Mouse (Mus musculus) c-Kit-positive CD71-positive TER-119-positive erythroid progenitor cells, embryonic 14.5 days (primary cell): ENCODE measurements around the gene Raly.
A peak's percentile ranks its signal among the peaks of the same experiment; 100 is the strongest.
"Not testable (repeated sequence)": the region's sequence is repeated elsewhere in the genome, so short reads cannot be mapped to it uniquely, and the experiment has no call there.

Experiments
- DNase-seq: peaks from one replicate; pipeline ENCODE4 v3.0.0-alpha.2; 2013; ENCODE audit warnings: low spot score

The Raly gene

DNA sequence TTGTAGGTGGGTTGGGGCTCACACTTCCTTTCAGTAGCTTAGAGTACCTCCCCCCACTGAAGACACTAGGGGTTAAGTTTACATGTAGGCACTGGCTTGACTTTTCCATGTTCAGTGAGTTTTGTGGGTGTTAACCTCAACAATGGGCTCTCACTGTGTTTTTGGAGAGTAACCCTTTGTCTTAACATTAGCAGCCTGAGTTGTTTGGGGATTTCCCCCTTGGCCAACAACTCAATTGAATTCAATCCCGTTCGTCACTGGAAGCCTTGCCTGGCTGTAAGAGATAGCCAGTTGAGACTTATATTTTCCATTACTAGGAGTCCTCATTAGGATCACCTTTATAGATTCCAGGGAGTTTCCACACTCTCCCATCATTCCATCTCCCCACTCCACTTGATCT is 45.6 kb downstream of the Raly start:
- no peak for DNase-seq

DNA sequence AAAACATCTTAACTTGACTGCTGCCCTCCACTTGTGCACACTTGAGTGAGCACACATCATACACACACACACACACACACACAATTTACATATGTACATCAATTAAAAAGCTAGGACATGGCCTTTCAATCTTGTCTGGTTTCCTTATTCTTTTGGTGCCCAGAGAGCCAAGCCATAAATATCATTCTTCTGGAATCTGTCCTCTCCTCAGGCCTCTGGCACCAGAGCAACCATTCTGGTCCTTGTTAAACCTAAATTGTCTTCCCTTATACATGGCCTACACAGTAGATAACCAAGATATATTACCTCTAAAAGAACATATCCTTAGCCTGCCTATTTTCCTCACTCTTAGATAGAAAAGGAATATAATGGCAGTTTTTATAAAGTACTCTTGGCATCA is 57.2 kb downstream of the Raly start:
- no peak for DNase-seq

DNA sequence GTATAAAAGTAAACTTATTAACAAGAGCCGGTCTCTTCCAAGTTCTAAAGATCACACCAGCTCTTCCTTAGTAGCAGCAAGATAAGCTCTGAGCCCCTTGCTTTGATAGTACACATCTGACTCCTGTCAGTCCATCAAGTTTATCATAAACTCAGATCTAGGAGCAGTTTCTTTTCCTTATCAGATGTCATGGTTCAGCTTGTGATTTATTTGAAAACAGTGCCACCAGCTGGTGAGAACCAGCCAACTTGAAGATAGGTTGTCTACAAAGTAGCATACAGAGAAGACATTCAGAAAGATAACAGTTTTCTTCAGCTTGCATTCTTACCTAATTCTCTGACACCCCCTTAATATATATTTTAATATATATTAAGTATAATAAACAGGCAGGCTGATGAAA is 64.5 kb downstream of the Raly start:
- DNase-seq = peak; percentile 23

DNA sequence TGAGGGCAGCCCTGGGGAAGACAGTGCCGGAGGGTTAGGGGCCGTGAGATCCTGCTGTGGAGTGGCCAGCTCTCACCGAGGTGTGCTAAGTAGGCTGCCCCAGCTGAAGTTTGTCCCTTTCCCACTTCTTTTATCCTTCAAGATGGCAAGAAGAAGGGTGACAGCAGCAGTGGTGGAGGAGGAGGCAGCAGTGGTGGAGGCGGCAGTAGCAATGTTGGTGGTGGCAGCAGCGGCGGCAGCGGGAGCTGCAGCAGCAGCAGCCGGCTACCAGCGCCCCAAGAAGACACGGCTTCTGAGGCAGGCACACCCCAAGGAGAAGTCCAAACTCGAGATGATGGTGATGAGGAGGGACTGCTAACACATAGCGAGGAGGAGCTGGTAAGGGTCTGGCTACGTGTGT is 72.8 kb downstream of the Raly start:
- DNase-seq = no peak

DNA sequence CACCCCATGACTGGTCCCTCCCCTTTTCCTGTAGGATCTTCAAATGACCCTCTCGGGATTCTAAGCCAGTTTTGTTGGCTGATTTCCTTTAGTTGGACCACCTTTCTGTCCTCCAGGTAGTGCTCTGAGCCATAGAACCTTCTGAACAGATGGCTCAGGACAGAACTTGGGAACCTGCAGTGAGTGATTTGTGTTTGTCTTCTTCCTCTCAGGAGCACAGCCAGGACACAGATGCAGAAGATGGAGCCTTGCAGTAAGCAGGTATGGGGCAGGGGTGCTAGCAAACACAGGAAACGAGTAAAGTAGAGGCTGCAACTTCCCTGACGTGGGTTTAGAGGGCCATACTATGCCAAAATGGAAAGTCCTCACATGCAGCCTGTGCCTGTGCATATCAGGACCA is 74.8 kb downstream of the Raly start:
- no peak for DNase-seq

DNA sequence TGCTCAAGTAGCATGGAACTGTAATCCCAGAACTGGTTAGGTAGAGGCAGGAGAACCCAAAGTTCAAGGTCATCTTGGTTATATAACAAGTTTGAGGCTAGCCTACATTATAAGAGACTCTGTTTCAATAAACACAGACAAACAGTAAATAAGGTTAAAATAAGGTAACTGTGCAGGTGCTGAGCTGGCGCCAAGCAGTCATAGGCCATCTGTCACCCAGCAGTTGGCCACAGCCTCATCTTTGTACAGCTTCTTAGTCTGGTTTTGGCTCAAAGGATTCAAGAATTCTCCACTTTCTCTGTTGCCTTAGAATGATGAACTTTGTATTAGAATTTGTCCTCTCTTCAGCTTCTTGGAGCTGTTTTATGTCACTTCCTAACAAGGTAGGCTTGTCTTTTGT is 77.2 kb downstream of the Raly start:
- DNase-seq = no peak

DNA sequence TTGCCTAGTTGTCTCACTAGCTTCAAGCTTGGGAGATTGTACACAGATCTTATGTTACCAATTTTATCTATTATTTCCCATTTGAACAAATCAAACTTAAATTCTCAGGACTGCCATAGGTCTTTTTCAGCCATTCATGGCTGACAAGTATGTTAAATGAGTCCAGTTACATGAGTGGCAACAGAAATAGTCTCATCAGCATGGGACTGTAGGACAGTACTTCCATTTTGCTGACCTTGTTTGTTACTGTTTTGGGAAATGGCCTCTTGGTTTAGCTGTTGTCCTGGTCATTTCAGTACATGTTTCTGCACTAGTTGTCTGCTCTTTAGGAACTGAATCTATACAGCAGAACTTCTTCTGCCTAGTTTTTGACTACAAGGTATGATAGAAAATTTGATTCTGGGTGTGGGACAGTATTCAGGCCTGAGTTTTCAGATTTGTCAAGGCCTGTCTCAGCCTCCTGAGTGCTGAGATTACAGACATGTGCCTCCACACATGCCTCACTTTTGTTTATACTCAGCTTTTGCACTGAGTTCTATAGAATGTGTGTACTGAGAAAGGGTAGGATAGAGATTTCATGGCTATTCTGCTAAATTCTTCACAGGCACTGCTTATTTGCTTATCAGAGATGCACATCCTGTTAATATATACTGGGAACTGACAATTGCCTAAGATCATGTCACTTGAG is 79.2 kb downstream of the Raly start:
- DNase-seq = no peak

DNA sequence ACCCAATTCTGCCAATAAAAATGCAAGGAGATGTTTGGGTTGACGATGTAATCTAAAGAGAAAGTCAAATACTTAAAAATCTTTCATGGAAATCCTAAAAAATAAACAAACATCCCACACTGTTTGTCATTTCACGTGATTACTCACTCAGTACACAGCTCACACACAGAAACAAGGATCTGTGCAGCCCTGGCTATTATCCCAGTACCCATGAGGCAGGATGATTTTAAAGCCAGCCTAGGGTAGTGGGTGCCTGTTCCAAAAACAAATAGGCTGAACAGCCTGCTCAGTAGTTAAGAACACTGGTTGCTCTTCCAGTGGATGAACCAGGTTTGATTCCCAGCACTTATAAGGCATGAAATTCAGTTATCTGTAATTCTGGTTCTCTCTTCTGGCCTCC is 85.7 kb downstream of the Raly start:
- DNase-seq = no peak

DNA sequence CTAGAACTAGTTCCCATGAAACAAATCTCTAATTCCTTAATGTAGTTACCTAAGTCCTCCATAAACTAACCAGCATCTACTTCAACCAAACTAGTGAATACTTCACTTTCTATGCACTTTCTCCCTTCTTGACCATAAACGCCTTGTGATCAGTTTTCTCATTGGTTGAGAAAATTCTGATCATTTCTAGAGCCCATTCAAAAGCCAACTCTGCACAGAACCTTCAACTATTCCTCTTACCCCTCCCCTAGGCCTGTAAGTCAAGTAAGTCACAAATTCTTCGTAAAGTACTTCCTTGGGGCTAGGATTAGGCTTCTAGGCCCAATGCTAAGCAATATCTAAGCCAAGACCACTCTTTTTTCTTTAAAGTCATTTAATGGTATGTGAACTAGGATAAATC is 100.7 kb downstream of the Raly start:
- peak; percentile 35 for DNase-seq

DNA sequence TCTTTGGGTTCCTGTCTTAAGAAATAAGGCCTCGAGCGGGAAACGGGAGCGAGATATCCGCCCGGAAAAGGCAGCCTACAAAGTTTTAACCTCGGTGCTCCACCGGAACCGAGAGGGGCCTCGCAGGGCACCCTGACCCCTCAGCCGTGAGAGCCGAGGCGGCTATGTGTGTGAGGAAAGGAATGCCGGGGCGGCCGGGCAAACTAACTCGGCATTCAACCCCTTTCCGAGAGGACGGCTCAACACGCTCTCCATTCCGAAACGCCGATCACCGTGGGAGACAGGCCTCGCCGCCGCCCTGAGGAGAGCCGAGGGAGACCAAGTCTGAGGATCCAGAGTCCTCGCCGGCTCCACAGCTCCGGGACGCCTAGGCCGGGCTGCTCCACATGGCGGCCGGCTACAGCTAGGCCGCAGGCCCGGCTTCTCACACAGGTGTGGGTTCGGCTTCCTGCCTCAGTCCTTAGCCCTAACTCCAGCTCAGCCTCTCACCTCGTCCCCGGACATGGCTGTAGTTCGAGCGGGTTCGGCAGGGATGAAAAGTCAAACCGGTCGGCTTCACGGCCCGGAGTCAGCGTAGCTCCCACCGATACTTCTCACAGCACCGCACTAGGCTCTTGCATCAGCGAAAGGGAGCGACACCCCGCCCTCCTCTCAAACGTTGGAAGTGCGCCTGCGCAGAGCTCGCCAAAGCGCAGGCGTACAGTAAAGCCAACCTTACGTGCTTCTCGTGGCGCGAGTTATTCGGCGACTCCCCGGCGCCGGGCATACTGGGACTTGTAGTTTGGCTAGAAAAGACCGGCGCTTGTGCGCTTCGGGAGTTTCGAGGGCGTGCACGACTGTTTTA is 101.5 kb downstream of the Raly start, which contains the start of gene Eif2s2:
Gene Eif2s2 (minus strand): TSS at position 735 of the 844 bp plus-strand sequence.
- DNase-seq = peak; percentile 98

DNA sequence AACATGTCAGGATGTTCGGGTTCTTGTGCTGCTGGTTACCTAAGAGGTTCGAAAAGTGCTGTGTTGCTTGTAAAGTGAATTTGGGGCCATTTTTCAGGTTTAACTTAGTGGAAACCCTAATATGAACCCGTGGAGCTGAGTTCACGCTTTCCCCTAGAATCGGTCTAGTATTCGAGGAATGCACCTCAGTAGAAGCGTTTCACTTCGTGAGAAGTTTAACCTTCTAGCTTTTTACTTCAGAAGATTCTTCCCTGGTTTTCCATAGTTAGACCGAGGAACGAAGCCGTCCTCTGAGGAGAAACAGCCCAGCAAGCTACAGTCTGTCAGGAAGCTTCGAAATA is 102.1 kb downstream of the Raly start:
- no peak for DNase-seq

DNA sequence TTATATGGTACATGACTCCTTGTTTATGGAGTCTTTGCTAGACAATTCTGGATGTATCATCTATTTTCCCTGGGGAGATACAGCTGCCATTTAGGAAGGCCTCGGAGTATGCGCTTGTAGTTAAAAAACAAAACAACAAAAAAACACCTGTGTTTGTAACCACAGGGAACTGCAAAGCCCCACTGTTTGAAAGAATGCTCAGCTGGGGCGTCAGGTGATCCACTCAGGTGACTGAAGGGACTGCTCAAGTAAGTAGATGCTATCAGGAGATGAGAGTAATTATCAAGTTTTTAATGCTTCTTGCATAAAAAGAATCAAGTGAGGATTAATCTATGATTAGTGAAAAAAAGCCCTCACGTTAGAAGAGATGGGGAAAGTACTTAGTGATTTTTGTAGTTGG is 102.7 kb downstream of the Raly start:
- DNase-seq = no peak

DNA sequence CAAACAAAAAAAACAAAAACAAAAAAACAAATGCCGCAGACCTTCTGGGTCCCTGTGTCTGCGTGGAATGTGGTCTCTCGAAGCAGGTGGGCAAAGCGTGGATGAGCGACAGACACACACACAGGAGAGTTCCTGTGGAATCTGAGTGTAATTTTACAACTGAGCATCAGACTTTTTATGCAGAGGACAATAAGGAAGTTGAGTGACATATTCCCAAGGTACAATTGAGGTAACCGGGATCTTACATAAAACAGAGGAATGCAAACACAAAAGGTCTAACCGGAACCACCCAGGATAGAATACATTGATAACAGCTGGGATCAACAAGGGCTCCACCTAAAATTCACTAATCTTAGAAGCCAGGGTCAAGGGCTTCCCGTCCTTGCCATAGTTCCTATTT is 108.1 kb downstream of the Raly start:
- DNase-seq = not testable (repeated sequence)

DNA sequence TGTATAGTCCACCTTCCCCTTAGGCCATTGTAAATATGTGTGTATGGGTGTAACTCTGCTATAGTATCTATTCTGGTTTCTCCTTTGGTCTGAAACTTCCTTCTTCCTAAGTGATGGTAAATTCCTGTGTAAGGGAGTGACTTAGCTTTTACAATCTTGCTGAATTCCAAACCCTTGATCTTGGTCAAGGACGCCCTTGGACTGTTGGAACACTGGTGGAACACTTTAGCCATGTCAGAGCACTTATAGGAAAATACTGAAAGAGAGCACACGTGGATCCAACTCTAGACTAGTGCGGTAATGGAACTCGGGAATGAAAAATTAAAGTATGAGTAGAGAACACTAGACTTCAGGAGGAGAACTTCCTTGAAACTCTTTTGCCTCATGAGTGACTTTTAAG is 108.5 kb downstream of the Raly start:
- not testable (repeated sequence) for DNase-seq

DNA sequence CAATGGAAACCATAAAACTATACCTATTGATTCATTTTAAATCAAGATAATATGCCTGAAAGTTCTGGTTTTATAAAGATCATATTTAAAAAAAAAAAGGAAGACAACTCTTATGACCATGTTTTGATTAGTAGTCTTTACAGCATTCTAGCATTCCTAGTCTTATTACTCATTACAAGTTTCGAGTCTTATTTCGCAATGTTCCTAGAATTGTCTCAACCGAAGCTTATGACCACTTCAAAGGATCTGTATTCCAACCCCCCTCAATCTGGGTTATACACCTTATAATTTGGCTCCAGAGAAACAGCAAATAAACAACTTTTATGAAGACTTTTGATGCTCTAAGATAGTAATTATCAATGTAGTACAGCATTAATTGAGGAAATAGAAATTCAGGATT is 111.2 kb downstream of the Raly start:
- DNase-seq = no peak

DNA sequence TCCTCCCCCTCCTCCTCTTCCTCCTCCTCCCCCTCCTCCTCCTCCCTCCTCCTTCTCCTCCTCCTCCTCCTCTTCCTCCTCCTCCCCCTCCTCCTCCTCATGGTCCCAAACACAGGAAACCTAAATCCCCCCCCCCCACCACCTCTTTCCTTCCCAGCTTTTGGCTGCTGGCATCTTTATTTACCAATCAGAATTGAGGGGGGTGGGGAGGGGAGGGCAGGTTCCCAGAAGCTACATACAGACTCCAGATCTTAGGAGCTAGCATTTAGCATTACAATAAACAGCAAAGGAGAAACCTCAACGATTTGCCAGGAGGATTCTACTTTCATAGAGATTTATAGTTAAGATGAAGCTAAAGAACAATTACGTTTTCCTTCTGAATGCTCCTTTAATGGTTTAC is 114.9 kb downstream of the Raly start:
- DNase-seq = no peak

DNA sequence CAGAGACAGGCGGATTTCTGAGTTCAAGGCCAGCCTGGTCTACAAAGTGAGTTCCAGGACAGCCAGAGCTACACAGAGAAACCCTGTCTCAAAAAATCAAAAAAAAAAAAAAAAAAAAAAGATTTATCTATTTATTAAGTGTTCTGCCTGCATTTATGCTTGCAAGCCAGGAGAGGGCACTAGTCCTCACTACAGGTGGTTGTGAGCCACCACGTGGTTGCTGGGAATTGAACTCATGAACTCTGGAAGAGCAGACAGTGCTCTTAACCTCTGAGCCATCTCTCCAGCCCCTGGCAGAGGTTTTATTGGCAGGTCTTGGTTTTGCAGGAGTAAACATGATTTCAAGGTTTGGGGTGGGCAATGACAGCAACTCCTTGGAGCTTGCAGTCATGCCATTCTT is 117.3 kb downstream of the Raly start:
- DNase-seq = not testable (repeated sequence)

DNA sequence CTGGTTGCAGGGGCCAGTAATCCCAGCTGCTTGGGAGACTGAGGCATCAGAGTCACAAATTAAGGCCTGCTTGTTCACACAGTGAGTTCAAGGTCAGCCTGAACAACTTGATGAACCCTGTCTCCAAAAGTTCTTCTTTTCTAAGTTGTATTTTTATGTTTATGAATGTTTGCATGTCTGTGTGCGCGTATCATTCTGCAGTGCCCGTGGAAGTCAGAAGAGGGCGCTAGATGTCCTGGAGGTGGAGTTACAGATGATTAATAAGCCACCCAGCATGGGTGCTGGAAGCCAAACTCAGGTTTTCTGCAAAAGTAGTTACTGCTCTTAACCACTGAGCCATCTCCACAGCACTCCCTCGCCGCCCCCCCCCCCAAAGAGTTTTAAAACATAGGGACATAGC is 118.9 kb downstream of the Raly start:
- DNase-seq = no peak

DNA sequence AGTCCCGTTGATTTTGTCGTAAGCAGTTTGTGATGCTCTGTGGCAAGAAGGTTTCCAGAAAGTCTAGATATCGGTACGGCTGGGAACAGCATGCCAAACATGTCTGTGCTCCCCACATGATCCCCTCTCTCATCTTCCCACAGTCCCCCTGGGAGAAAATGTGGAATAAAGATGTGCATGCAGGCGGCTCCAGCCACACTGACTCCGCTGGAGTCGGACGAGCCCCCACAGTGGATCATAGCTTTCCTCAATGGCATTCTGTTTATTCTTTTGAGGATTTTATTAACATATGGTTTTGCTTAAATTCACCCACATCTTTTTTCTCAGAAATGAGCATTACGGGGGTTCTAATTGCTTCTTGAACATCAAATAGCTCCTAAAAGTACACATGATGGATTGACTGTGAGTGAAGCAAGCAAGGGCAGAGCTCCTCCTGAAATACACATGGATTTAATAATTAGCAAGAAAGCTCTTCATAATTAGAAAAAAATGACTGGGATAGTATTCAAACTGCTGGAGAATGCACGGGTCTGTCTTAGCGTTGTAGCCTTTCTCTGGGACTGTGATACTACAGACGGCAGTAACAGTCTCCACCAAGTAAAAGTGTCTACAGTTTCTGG is 125.1 kb downstream of the Raly start:
- no peak for DNase-seq

DNA sequence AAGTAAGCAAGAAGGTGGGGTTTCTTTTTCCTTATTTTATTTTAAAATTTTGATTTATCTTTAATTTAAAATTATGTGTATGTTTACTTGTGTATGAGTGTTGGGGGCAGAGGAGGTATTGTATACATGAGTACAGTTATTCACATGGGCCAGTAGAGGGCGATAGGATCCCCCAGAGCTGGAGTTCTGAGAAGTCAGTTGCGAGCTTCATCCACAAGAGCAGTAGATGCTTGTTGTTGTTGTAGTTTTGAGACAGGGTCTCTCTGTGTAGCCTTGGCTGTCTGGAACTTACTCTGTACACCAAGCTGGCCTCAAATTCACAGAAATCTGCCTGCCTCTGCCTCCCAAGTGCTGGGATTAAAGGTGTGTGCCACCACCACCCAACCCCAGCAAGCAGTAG is 125.7 kb downstream of the Raly start:
- peak; percentile 28 for DNase-seq
